Mouse (Mus musculus): Measurements from ENCODE around the gene Jazf1. TPM values are rescaled to one million over a fixed set of nuclear protein-coding genes. Genes with fewer than 3 reads are reported as not detected.

Jazf1 gene
- polyA plus RNA-seq (2014; fragmentation: Illumina TruSeq; extraction: RNeasy Lipid Tissue Mini Kit (QIAGEN cat#74804); ENCODE audit: low read depth, low replicate concordance) = 34.9 TPM

DNA sequence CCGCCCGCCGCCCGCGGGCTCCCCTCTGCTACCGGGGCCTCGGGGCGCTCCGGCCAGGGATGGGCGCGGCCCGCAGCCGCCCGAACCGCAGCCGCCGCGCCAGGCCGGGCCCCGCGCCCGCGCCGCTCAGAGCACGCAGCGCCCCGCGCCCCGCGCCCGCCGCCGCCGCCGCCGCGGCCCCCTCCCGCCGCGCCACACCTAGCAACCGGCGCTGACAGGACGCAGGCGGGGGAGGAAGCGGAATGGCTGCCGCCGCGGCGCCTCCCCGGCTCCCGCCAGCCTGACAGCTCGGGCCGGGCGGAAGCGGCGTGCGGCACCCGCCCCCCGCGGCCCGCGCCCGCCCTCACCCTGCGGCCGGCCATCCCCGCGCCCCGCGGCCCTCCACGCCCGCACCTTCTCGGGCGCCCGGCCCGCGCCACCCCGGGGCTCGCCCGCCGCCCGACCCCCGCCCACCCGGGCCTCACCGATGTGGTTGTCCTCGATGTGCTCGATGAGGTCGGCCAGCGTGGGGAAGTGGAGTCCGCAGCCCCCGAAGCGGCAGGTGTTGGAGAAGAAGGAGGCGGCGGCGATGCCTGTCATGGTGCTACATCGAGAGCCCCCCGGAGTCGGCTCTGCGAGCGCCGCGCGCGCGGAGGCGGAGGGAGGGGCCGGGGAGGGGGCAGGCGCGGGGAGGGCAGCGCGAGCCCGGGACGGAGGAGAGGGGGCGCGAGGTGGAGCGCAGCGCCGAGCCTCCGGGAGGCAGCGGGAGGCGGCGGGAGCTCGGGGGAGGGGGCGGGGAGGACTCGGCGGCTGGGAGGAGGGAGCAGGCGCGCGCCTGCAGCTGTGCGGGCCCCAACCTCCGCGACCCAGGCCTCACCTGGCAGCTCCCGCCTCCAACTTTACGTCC is at the start of gene Jazf1:
Gene Jazf1 (minus strand): TSS at position 643 of the 886 bp plus-strand sequence.

Other genes starting within 250 kb of the Jazf1 start
- gene Creb5, start 218.6 kb upstream of the Jazf1 start, polyA plus RNA-seq (2014; fragmentation: Illumina TruSeq; extraction: RNeasy Lipid Tissue Mini Kit (QIAGEN cat#74804); ENCODE audit: low read depth, low replicate concordance) = 0.18 TPM